Mouse (Mus musculus): ENCODE measurements around the gene Cct8.
"Not testable (repeated sequence)": the region's sequence is repeated elsewhere in the genome, so short reads cannot be mapped to it uniquely, and the experiment has no call there.

Cct8 gene

GRCm38 (mm10) chr16:87495716-87496447, at the start of gene Cct8:
Gene Cct8, minus strand, starts transcription at chr16:87495873.
- peak; percentile 97 for DNase-seq

DNA sequence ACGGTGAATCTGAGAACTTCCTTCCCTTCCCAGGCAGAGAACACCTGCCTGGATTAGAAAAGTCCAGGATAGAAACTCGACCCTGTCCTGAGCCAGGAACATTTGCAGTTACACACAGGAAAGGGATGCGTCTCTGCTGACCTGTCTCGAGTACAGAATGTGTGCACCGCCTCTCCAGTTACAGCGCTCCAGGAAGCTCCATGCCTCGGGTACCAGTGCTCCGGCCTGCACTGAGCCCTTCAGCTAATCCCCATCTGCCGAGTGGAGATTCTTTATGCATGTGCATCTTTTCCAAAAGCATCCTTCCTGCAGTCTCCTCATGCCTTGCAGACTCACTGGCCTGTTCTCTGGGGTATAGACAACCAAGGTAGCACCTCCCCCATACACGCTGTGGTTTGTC, 33.1 kb upstream of the Cct8 start:
- no peak for DNase-seq

GRCm38 (mm10) chr16:87527553-87528249, 32.0 kb upstream of the Cct8 start:
- DNase-seq = no peak

GRCm38 (mm10) chr16:87524228-87524627, 28.6 kb upstream of the Cct8 start:
- no peak for DNase-seq

DNA sequence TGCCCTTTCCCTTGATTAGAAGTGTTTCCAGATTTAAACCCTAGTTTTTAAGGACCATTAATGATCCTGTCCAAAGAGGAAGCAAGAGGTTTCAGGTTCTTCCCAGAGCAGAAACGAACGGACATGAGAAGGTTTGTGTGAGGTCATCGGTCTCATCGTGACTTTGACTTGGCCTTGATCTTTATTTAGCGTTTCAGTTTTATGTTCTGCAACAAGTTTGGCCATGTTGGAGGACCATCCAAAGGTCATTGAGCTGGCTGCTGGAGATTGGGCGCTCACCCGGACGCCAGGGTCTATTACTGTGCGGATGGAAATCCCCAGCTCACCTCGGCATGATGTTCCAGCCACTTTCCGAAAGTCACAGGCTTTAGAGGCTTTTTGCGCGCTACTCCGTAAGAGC, 16.7 kb upstream of the Cct8 start:
- DNase-seq = no peak

- DNase-seq = no peak
These were observed 16.0 kb upstream of the Cct8 start for GRCm38 (mm10) chr16:87511706-87512105.

DNA sequence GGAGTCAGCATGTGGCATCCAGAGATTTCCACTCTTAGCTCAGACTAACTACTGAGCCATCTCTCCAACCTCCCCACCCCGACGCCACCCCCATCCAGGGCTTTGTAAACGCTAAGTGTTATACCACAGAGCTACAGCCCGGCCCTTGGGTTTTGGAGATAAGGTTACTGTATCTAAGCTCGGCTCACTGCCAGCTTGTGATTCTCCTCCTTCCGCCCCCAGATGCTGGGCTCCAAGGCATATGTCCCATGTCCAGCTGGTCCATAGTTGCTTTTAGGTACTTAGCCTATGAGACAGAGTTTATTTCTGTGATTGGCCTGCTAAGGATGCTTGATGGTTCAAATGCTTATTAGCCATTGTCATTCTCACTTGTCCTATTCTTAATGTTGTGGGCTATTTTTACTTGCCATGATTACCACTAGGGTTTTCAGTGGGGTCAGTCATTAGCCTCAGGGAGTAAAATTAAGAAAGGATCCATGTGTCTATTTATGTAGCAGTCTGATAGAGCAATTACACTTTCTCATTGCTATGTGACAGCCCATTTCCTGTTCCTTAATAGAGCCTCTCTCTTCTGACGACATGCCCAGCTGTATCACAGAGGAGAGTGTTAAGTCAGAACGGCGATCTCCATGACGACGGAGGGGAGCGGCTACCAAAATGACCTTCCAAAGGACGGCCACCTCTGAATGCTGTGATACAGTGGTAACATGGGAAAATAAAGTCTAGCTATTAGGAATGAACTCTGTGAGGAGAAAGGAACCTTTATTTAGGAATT, 5.8 kb upstream of the Cct8 start:
- no peak for DNase-seq

DNA sequence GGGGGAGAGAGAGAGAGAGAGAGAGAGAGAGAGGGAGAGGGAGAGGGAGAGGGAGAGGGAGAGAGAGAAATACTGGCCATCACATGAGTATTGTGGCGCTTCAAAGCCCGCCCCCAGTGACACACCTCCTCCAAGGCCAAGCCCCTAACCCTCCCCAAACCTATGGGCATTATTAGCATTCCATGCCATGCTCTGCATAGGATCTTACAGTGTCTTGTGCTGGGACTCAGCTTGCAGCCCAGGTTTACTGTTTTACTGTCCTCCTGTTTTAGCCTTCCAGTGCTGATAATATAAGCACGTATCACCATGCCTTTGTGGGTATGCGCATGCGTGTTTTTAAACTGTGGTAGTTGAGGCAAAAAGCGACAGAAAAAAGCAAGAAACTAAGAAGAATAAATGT, 3.9 kb upstream of the Cct8 start:
- DNase-seq = no peak

- no peak for DNase-seq
These were observed 1.5 kb upstream of the Cct8 start for GRCm38 (mm10) chr16:87497171-87497570.

GRCm38 (mm10) chr16:87496728-87497127, 1.1 kb upstream of the Cct8 start:
- no peak for DNase-seq

- DNase-seq = no peak
These were observed 568 bp downstream of the Cct8 start for GRCm38 (mm10) chr16:87494955-87495655.

DNA sequence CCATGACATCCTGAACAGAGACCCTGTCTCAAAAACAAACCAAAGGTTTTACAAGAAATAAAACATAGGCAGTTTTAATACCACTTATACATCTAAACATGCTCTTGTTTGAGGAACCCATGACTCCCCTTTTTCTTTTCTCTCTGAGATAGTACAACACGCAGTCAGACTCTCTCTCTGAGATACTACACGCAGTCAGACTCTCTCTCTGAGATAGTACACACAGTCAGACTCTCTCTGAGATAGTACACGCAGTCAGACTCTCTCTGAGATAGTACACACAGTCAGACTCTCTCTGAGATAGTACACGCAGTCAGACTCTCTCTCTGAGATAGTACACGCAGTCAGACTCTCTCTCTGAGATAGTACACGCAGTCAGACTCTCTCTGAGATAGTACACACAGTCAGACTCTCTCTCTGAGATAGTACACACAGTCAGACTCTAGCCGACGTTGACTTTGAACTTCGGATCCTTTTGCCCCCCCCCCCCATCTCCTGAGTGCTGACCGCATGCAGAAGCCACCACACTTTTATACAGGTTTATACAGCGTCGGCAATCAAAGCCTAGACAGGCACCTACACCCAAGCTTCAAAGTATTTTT, 3.4 kb downstream of the Cct8 start:
- DNase-seq = not testable (repeated sequence)

- DNase-seq = no peak
These were observed 7.1 kb downstream of the Cct8 start for GRCm38 (mm10) chr16:87488605-87489004.

GRCm38 (mm10) chr16:87486739-87487138, 8.9 kb downstream of the Cct8 start:
- no peak for DNase-seq

DNA sequence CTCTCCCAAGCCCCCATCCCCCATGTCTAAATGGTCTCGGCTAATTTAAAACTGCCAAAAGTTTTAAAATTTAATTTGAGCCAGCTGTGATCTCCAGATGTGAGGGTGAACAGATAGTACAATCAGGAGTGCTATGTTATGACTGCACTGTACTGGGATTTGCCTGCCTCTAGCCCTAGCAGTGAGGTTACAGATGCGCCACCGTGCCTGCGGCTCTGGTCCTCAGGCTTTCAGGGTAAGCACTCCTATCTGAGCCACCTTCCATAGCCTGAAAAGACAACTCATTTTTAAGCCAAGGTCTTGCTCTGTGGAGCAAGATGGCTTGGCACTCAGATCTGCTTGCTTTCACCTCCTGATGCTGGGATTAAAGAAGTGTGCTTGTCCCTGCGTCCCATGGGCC, 11.3 kb downstream of the Cct8 start:
- DNase-seq = no peak

DNA sequence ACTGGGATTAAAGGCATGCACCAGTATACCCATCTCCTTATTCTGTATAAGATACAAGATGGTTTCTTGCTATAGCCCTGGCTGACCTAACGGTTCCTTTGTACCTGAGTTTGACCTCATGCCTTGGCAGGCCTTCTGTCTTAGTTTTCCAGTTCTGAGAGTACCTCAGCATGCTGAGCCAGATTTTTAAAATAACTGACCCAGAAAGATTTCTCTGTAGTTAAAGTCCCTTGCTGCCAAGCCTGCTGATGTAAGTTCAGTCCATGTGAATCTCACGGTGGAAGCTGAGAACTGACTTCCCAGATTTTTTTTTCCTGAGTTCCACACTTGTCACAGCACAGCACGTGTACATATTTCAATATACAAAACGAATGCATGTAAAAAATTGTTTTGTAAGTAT, 25.1 kb downstream of the Cct8 start:
- DNase-seq = no peak

DNA sequence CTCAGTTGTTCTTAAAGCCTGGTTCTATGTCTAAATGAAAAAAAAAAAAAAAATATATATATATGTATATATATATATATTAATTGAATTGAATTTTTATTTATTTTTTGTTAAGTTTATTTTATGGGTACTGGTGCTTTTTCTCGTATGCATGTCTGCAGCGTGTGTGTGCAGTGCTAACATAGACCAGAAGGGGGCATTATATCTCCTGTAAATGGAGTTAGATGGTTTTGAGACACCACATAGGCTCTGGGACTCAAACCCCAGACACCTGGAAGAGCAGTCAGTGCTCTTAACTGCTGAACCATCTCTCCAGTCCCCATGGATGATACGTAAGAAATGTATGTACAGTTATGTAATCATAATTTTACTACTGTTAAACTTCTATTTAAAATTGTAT, 36.9 kb downstream of the Cct8 start:
- DNase-seq = no peak

GRCm38 (mm10) chr16:87455180-87455611, 40.5 kb downstream of the Cct8 start:
- peak; percentile 42 for DNase-seq

GRCm38 (mm10) chr16:87454419-87455179, 41.1 kb downstream of the Cct8 start, which contains the start of gene Usp16:
Gene Usp16, plus strand, starts transcription at chr16:87454703.
- peak; percentile 89 for DNase-seq

DNA sequence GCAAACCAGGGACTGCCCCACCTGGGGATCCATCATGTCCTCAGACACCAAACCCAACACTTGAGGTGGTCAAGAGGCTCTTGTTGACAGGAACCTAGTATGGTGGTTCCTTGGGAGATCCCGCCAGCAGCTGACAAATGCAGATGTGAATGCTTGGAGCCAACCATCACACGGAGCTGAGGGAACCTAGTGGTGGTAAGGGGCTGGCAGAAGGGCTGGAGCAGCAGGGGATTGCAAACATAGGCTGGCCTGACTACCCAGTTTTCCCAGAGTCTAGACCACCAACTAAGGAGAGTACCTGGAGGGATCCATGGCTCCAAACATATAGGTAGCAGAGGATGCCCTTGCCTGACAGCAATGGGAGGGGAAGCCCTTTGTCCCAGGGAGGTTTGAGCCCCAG, 42.4 kb downstream of the Cct8 start:
- no peak for DNase-seq

DNA sequence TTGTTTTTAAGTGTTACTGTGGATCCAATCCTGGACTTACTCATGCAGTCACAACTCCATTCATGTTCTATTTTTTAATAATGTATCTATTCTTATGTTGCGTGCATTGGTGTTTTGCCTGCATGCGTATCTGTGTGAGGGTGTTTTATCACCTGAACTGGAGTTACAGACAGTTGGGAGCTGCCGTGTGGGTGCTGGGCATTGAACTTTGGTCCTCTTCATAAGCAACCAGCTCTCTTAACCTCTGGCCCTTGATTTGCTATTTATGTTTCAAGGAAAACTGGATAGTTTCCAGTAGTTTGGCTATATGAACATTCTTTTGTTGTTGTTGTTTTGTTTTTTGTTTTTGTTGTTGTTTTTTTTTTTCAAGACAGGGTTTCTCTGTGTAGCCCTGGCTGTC, 50.1 kb downstream of the Cct8 start:
- DNase-seq = no peak

- no peak for DNase-seq
These were observed 50.6 kb downstream of the Cct8 start for GRCm38 (mm10) chr16:87445110-87445509.

All from cerebellum, adult 9-10 months (tissue).